Mouse (Mus musculus): ENCODE data around the gene Gm7347. TPM values are rescaled to one million over a fixed set of nuclear protein-coding genes. Genes with fewer than 3 reads are reported as not detected.
"Not testable (repeated sequence)": the region's sequence is repeated elsewhere in the genome, so short reads cannot be mapped to it uniquely, and the experiment has no call there.

The Gm7347 gene
- polyA plus RNA-seq (2014; fragmentation: Nextera tagmentation; extraction: Ambion mirVana) = 0.12 TPM in 1 of 2 replicates, not detected in the other

- DNase-seq (ENCODE audit: low spot score); H3K9ac ChIP-seq (ENCODE audit: low read length); H3K9me3 ChIP-seq (replicated peaks; ENCODE audit: control insufficient read depth, low read length); ATAC-seq; H3K27me3 ChIP-seq (replicated peaks; ENCODE audit: control insufficient read depth, insufficient read depth, low read length); H3K36me3 ChIP-seq (ENCODE audit: control insufficient read depth, insufficient read depth, low read length); H3K4me3 ChIP-seq (ENCODE audit: low read depth, low read length); H3K4me2 ChIP-seq (ENCODE audit: low read length); H3K4me1 ChIP-seq (ENCODE audit: control insufficient read depth, insufficient read depth, low read length); H3K27ac ChIP-seq (ENCODE audit: low read depth, low read length): not testable (repeated sequence)
- no CpG with 5 or more reads among the region's 2 CpGs for WGBS
Observed at GRCm38 (mm10) chr5:26058481-26058880, at the start of gene Gm7347. Gm7347 (minus strand) TSS chr5:26058581.

GRCm38 (mm10) chr5:26105262-26105661 lies 46.9 kb upstream of the Gm7347 start, which contains the start of gene 5031410I06Rik:
5031410I06Rik (minus strand) TSS chr5:26105362.
- not testable (repeated sequence) for H3K4me3 ChIP-seq (ENCODE audit: low read depth, low read length); H3K4me2 ChIP-seq (ENCODE audit: low read length); H3K27me3 ChIP-seq (replicated peaks; ENCODE audit: control insufficient read depth, insufficient read depth, low read length); H3K36me3 ChIP-seq (ENCODE audit: control insufficient read depth, insufficient read depth, low read length); H3K27ac ChIP-seq (ENCODE audit: low read depth, low read length); H3K9me3 ChIP-seq (replicated peaks; ENCODE audit: control insufficient read depth, low read length); DNase-seq (ENCODE audit: low spot score); ATAC-seq; H3K9ac ChIP-seq (ENCODE audit: low read length); H3K4me1 ChIP-seq (ENCODE audit: control insufficient read depth, insufficient read depth, low read length)
- WGBS = no CpG with 5 or more reads among the region's 3 CpGs

GRCm38 (mm10) chr5:26089191-26089590 lies 30.8 kb upstream of the Gm7347 start, which contains the start of gene Gm10471:
Gm10471 (minus strand) TSS chr5:26089291.
- not testable (repeated sequence) for H3K4me3 ChIP-seq (ENCODE audit: low read depth, low read length); H3K9me3 ChIP-seq (replicated peaks; ENCODE audit: control insufficient read depth, low read length); H3K27ac ChIP-seq (ENCODE audit: low read depth, low read length); H3K4me2 ChIP-seq (ENCODE audit: low read length); H3K27me3 ChIP-seq (replicated peaks; ENCODE audit: control insufficient read depth, insufficient read depth, low read length); ATAC-seq; DNase-seq (ENCODE audit: low spot score); H3K9ac ChIP-seq (ENCODE audit: low read length); H3K4me1 ChIP-seq (ENCODE audit: control insufficient read depth, insufficient read depth, low read length); H3K36me3 ChIP-seq (ENCODE audit: control insufficient read depth, insufficient read depth, low read length)
- 83% methylated on average over 1 of the region's 1 CpGs for WGBS

- not testable (repeated sequence) for H3K27me3 ChIP-seq (replicated peaks; ENCODE audit: control insufficient read depth, insufficient read depth, low read length); H3K4me1 ChIP-seq (ENCODE audit: control insufficient read depth, insufficient read depth, low read length); H3K9me3 ChIP-seq (replicated peaks; ENCODE audit: control insufficient read depth, low read length); H3K27ac ChIP-seq (ENCODE audit: low read depth, low read length); DNase-seq (ENCODE audit: low spot score); H3K4me2 ChIP-seq (ENCODE audit: low read length); H3K36me3 ChIP-seq (ENCODE audit: control insufficient read depth, insufficient read depth, low read length); ATAC-seq; H3K9ac ChIP-seq (ENCODE audit: low read length); H3K4me3 ChIP-seq (ENCODE audit: low read depth, low read length)
Observed at GRCm38 (mm10) chr5:26079023-26079422, 20.6 kb upstream of the Gm7347 start.

GRCm38 (mm10) chr5:26070716-26071115 lies 12.3 kb upstream of the Gm7347 start:
- no peak for ATAC-seq

GRCm38 (mm10) chr5:26039458-26039857 lies 18.9 kb downstream of the Gm7347 start, which contains the start of gene Speer4a:
Speer4a (minus strand) TSS chr5:26039558.
- not testable (repeated sequence) for ATAC-seq; H3K9ac ChIP-seq (ENCODE audit: low read length); H3K27ac ChIP-seq (ENCODE audit: low read depth, low read length); H3K4me3 ChIP-seq (ENCODE audit: low read depth, low read length); DNase-seq (ENCODE audit: low spot score); H3K4me2 ChIP-seq (ENCODE audit: low read length); H3K4me1 ChIP-seq (ENCODE audit: control insufficient read depth, insufficient read depth, low read length); H3K36me3 ChIP-seq (ENCODE audit: control insufficient read depth, insufficient read depth, low read length); H3K9me3 ChIP-seq (replicated peaks; ENCODE audit: control insufficient read depth, low read length); H3K27me3 ChIP-seq (replicated peaks; ENCODE audit: control insufficient read depth, insufficient read depth, low read length)
- WGBS = 81% methylated on average over 2 of the region's 2 CpGs

More at GRCm38 (mm10) chr5:26070716-26071115, 12.3 kb upstream of the Gm7347 start:
- Histone ChIP-seq H3K36me3 (ENCODE audit: control insufficient read depth, insufficient read depth, low read length) (no peaks in the 10 kb centered on the region), H3K4me2 (ENCODE audit: low read length) (no peak overlapping the region), H3K9ac (ENCODE audit: low read length) (no peak overlapping the region), H3K27me3 (replicated peaks; ENCODE audit: control insufficient read depth, insufficient read depth, low read length) (no peaks in the 10 kb centered on the region), H3K4me1 (ENCODE audit: control insufficient read depth, insufficient read depth, low read length) (no peaks in the 10 kb centered on the region), H3K27ac (ENCODE audit: low read depth, low read length) (no peak overlapping the region), H3K9me3 (replicated peaks; ENCODE audit: control insufficient read depth, low read length) (no peaks in the 10 kb centered on the region), H3K4me3 (ENCODE audit: low read depth, low read length) (no peak overlapping the region)
- 91% methylated on average over 24 of the region's 24 CpGs for WGBS
- no peak for DNase-seq (ENCODE audit: low spot score)

- not testable (repeated sequence) for H3K9me3 ChIP-seq (replicated peaks; ENCODE audit: control insufficient read depth, low read length); H3K36me3 ChIP-seq (ENCODE audit: control insufficient read depth, insufficient read depth, low read length); DNase-seq (ENCODE audit: low spot score); H3K27me3 ChIP-seq (replicated peaks; ENCODE audit: control insufficient read depth, insufficient read depth, low read length); H3K4me2 ChIP-seq (ENCODE audit: low read length); H3K9ac ChIP-seq (ENCODE audit: low read length); H3K4me3 ChIP-seq (ENCODE audit: low read depth, low read length); H3K27ac ChIP-seq (ENCODE audit: low read depth, low read length); ATAC-seq; H3K4me1 ChIP-seq (ENCODE audit: control insufficient read depth, insufficient read depth, low read length)
- no CpG with 5 or more reads among the region's 3 CpGs for WGBS
Observed at GRCm38 (mm10) chr5:26022816-26023215, 35.6 kb downstream of the Gm7347 start, which contains the start of gene Gm5862. Gm5862 (minus strand) TSS chr5:26022916.

- H3K4me1 ChIP-seq (ENCODE audit: control insufficient read depth, insufficient read depth, low read length); H3K27ac ChIP-seq (ENCODE audit: low read depth, low read length); H3K9me3 ChIP-seq (replicated peaks; ENCODE audit: control insufficient read depth, low read length); H3K27me3 ChIP-seq (replicated peaks; ENCODE audit: control insufficient read depth, insufficient read depth, low read length); H3K4me3 ChIP-seq (ENCODE audit: low read depth, low read length); DNase-seq (ENCODE audit: low spot score); H3K9ac ChIP-seq (ENCODE audit: low read length); H3K36me3 ChIP-seq (ENCODE audit: control insufficient read depth, insufficient read depth, low read length): not testable (repeated sequence)
- 0 out of 2 replicates have a peak, but pooled peaks have one; percentile 10 for ATAC-seq
- H3K4me2 ChIP-seq (ENCODE audit: low read length) = peak overlapping the region; percentile 74; the same call in 1 of the 2 replicates
- 78% methylated on average over 6 of the region's 7 CpGs for WGBS
Observed at GRCm38 (mm10) chr5:26007697-26008096, 50.7 kb downstream of the Gm7347 start.

GRCm38 (mm10) chr5:26006937-26007695 lies 51.3 kb downstream of the Gm7347 start:
- ATAC-seq = peak; percentile 91
- not testable (repeated sequence) for H3K9me3 ChIP-seq (replicated peaks; ENCODE audit: control insufficient read depth, low read length); H3K27ac ChIP-seq (ENCODE audit: low read depth, low read length); H3K36me3 ChIP-seq (ENCODE audit: control insufficient read depth, insufficient read depth, low read length); H3K4me1 ChIP-seq (ENCODE audit: control insufficient read depth, insufficient read depth, low read length); H3K27me3 ChIP-seq (replicated peaks; ENCODE audit: control insufficient read depth, insufficient read depth, low read length)
- DNase-seq (ENCODE audit: low spot score) = peak; percentile 59
- Histone ChIP-seq H3K4me2 (ENCODE audit: low read length) (peak overlapping the region; percentile 74), H3K9ac (ENCODE audit: low read length) (peak overlapping the region; percentile 49), H3K4me3 (ENCODE audit: low read depth, low read length) (peak overlapping the region; percentile 36)
- 21% methylated on average over 45 of the region's 45 CpGs for WGBS
